Mouse (Mus musculus): Measurements from ENCODE around the gene Syt7. TPM values are rescaled to one million over a fixed set of nuclear protein-coding genes. Genes with fewer than 3 reads are reported as not detected.

The Syt7 gene
- total and polyA plus RNA-seq, 2 experiments, result 0.28 to 0.45 TPM

DNA sequence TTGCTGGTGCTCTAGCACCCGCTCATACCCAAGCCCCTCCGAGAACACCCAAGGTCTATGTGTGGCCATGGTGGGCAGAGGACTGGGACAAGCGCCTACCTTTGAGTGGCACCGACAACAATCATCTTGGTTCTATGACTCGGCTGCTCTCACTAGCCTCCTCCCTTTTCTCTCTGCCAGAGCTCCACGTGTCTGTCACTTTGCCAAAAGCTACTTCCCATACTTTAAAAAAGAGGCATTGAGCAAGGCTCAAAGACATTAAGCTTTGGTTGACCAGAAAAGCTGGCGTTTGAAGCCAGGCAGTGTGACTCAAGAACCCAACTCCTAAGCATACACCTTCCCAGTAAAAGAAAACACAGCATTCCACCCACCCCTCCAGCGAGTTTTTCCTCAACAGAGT is 69.2 kb downstream of the Syt7 start:
- peaks cover 24% of the 10 kb centered on the region for H3K27me3 ChIP-seq (ENCODE audit: control insufficient read depth, insufficient read depth, low read length)
- no peak for TF ChIP-seq POLR2A (IDR thresholded peaks at IDR 0.05; ENCODE audit: extremely low read depth, insufficient read depth, low read length)
- no peak for TF ChIP-seq CTCF (IDR thresholded peaks at IDR 0.05; ENCODE audit: low read depth, low read length)
- H3K4me3 ChIP-seq (ENCODE audit: insufficient read depth, low read depth, low read length), result no peak overlapping the region
- H3K4me1 ChIP-seq (ENCODE audit: control insufficient read depth, insufficient read depth, low read length), result no peaks in the 10 kb centered on the region
- no peaks in the 10 kb centered on the region for H3K36me3 ChIP-seq (ENCODE audit: control insufficient read depth, insufficient read depth, low read length)
- DNase-seq (ENCODE audit: extremely low read depth, low read depth, low spot score), result peak; percentile 4
- no peak overlapping the region for H3K27ac ChIP-seq (replicated peaks; ENCODE audit: insufficient read depth, low read depth, low read length)
- no peak overlapping the region for H3K9ac ChIP-seq (ENCODE audit: low read depth, low read length)
- 23% methylated on average over 8 of the region's 8 CpGs for WGBS
- H3K79me2 ChIP-seq (ENCODE audit: control insufficient read depth, insufficient read depth, low read length), result no peaks in the 10 kb centered on the region

- no peak for TF ChIP-seq POLR2A (IDR thresholded peaks at IDR 0.05; ENCODE audit: extremely low read depth, insufficient read depth, low read length)
- H3K27ac ChIP-seq (replicated peaks; ENCODE audit: insufficient read depth, low read depth, low read length), result no peak overlapping the region
- peaks cover 24% of the 10 kb centered on the region for H3K27me3 ChIP-seq (ENCODE audit: control insufficient read depth, insufficient read depth, low read length)
- H3K4me1 ChIP-seq (ENCODE audit: control insufficient read depth, insufficient read depth, low read length), result no peaks in the 10 kb centered on the region
- WGBS, result 79% methylated on average over 11 of the region's 11 CpGs
- no peaks in the 10 kb centered on the region for H3K36me3 ChIP-seq (ENCODE audit: control insufficient read depth, insufficient read depth, low read length)
- H3K79me2 ChIP-seq (ENCODE audit: control insufficient read depth, insufficient read depth, low read length), result no peaks in the 10 kb centered on the region
- H3K4me3 ChIP-seq (ENCODE audit: insufficient read depth, low read depth, low read length), result no peak overlapping the region
- DNase-seq (ENCODE audit: extremely low read depth, low read depth, low spot score), result no peak
- H3K9ac ChIP-seq (ENCODE audit: low read depth, low read length), result no peak overlapping the region
Measured at GRCm38 (mm10) chr19:10459907-10460306, 71.0 kb downstream of the Syt7 start.

GRCm38 (mm10) chr19:10461584-10461983 is 72.7 kb downstream of the Syt7 start:
- 50% methylated on average over 7 of the region's 7 CpGs for WGBS
- TF ChIP-seq CTCF (IDR thresholded peaks at IDR 0.05; ENCODE audit: low read depth, low read length) (no peak), POLR2A (IDR thresholded peaks at IDR 0.05; ENCODE audit: extremely low read depth, insufficient read depth, low read length) (no peak)
- no peaks in the 10 kb centered on the region for H3K79me2 ChIP-seq (ENCODE audit: control insufficient read depth, insufficient read depth, low read length)
- H3K4me3 ChIP-seq (ENCODE audit: insufficient read depth, low read depth, low read length), result no peak overlapping the region
- no peak overlapping the region for H3K9ac ChIP-seq (ENCODE audit: low read depth, low read length)
- DNase-seq (ENCODE audit: extremely low read depth, low read depth, low spot score), result no peak
- H3K27ac ChIP-seq (replicated peaks; ENCODE audit: insufficient read depth, low read depth, low read length), result no peak overlapping the region
- H3K36me3 ChIP-seq (ENCODE audit: control insufficient read depth, insufficient read depth, low read length), result no peaks in the 10 kb centered on the region
- H3K27me3 ChIP-seq (ENCODE audit: control insufficient read depth, insufficient read depth, low read length), result peaks cover 18% of the 10 kb centered on the region
- no peaks in the 10 kb centered on the region for H3K4me1 ChIP-seq (ENCODE audit: control insufficient read depth, insufficient read depth, low read length)

- WGBS, result 23% methylated on average over 4 of the region's 4 CpGs
Measured at GRCm38 (mm10) chr19:10464427-10464826, 75.5 kb downstream of the Syt7 start.

DNA sequence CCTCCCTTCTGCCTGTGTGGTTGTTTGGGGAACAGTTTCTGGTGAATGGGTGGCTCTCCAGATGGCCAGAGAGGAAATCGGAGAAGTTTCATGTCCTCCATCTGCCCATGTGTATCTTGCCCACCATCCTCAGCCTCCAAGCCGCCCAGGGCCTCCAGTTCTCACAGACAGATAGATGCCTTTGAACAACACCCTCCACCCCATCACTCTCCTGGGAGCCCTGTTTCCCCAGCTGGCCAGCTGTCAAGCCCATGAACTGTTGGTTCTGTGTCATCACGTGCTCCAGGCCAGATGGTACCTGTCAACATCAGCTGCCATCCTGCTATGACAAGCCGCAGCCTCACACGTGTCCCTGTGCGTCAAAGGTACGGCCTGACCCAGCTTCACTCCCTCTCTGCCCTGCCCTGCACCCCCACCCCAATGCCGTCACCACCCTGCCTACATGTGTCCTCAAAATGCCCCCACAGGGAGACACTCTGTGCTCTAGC is 80.3 kb downstream of the Syt7 start:
- no peaks in the 10 kb centered on the region for H3K4me1 ChIP-seq (ENCODE audit: control insufficient read depth, insufficient read depth, low read length)
- 63% methylated on average over 8 of the region's 8 CpGs for WGBS
- H3K36me3 ChIP-seq (ENCODE audit: control insufficient read depth, insufficient read depth, low read length), result no peaks in the 10 kb centered on the region
- DNase-seq (ENCODE audit: extremely low read depth, low read depth, low spot score), result no peak
- H3K9ac ChIP-seq (ENCODE audit: low read depth, low read length), result no peak overlapping the region
- H3K27ac ChIP-seq (replicated peaks; ENCODE audit: insufficient read depth, low read depth, low read length), result no peak overlapping the region
- TF ChIP-seq CTCF (IDR thresholded peaks at IDR 0.05; ENCODE audit: low read depth, low read length), result no peak
- TF ChIP-seq POLR2A (IDR thresholded peaks at IDR 0.05; ENCODE audit: extremely low read depth, insufficient read depth, low read length), result no peak
- H3K27me3 ChIP-seq (ENCODE audit: control insufficient read depth, insufficient read depth, low read length), result no peaks in the 10 kb centered on the region
- no peaks in the 10 kb centered on the region for H3K79me2 ChIP-seq (ENCODE audit: control insufficient read depth, insufficient read depth, low read length)
- no peak overlapping the region for H3K4me3 ChIP-seq (ENCODE audit: insufficient read depth, low read depth, low read length)

More at GRCm38 (mm10) chr19:10464427-10464826, 75.5 kb downstream of the Syt7 start:
- no peak overlapping the region for H3K4me3 ChIP-seq (ENCODE audit: insufficient read depth, low read depth, low read length)
- H3K36me3 ChIP-seq (ENCODE audit: control insufficient read depth, insufficient read depth, low read length), result no peaks in the 10 kb centered on the region
- no peak for TF ChIP-seq CTCF (IDR thresholded peaks at IDR 0.05; ENCODE audit: low read depth, low read length)
- TF ChIP-seq POLR2A (IDR thresholded peaks at IDR 0.05; ENCODE audit: extremely low read depth, insufficient read depth, low read length), result no peak
- no peaks in the 10 kb centered on the region for H3K4me1 ChIP-seq (ENCODE audit: control insufficient read depth, insufficient read depth, low read length)
- peaks cover 4% of the 10 kb centered on the region; the same call in 1 of the 2 replicates for H3K27me3 ChIP-seq (ENCODE audit: control insufficient read depth, insufficient read depth, low read length)
- no peaks in the 10 kb centered on the region for H3K79me2 ChIP-seq (ENCODE audit: control insufficient read depth, insufficient read depth, low read length)
- H3K27ac ChIP-seq (replicated peaks; ENCODE audit: insufficient read depth, low read depth, low read length), result no peak overlapping the region
- DNase-seq (ENCODE audit: extremely low read depth, low read depth, low spot score), result peak; percentile 53
- H3K9ac ChIP-seq (ENCODE audit: low read depth, low read length), result no peak overlapping the region

GRCm38 (mm10) chr19:10472958-10473357 is 84.1 kb downstream of the Syt7 start:
- Histone ChIP-seq H3K27ac (replicated peaks; ENCODE audit: insufficient read depth, low read depth, low read length) (no peak overlapping the region), H3K4me1 (ENCODE audit: control insufficient read depth, insufficient read depth, low read length) (no peaks in the 10 kb centered on the region), H3K27me3 (ENCODE audit: control insufficient read depth, insufficient read depth, low read length) (no peaks in the 10 kb centered on the region), H3K79me2 (ENCODE audit: control insufficient read depth, insufficient read depth, low read length) (no peaks in the 10 kb centered on the region), H3K4me3 (ENCODE audit: insufficient read depth, low read depth, low read length) (no peak overlapping the region), H3K9ac (ENCODE audit: low read depth, low read length) (no peak overlapping the region), H3K36me3 (ENCODE audit: control insufficient read depth, insufficient read depth, low read length) (no peaks in the 10 kb centered on the region)
- WGBS, result 79% methylated on average over 3 of the region's 3 CpGs
- no peak for DNase-seq (ENCODE audit: extremely low read depth, low read depth, low spot score)
- TF ChIP-seq CTCF (IDR thresholded peaks at IDR 0.05; ENCODE audit: low read depth, low read length), result no peak
- no peak for TF ChIP-seq POLR2A (IDR thresholded peaks at IDR 0.05; ENCODE audit: extremely low read depth, insufficient read depth, low read length)
